Mouse (Mus musculus) monocyte, adult 2 months (primary cell): Measurements from ENCODE around the gene Ap1ar.

Source experiments
- DNase-seq, 2 experiments: peaks; one replicate each; pipeline ENCODE4 v3.0.0; 2022; ENCODE audit warnings: low spot score in 2 of 2, low read depth in 1 of 2

The Ap1ar gene

GRCm38 (mm10) chr3:127759212-127759611 is 78.1 kb downstream of the Ap1ar start:
- DNase-seq, result no peak

GRCm38 (mm10) chr3:127758806-127759205 is 78.5 kb downstream of the Ap1ar start:
- DNase-seq, result no peak

GRCm38 (mm10) chr3:127757886-127758301 is 79.4 kb downstream of the Ap1ar start:
- DNase-seq, result no peak
